Mouse (Mus musculus) thymus, postnatal 14 days (tissue): ENCODE data around the gene Naxd.
"Not testable (repeated sequence)": the region's sequence is repeated elsewhere in the genome, so short reads cannot be mapped to it uniquely, and the experiment has no call there.

Source experiments
- DNase-seq: peaks from one replicate; pipeline ENCODE4 v3.0.0; 2021

The Naxd gene

DNA sequence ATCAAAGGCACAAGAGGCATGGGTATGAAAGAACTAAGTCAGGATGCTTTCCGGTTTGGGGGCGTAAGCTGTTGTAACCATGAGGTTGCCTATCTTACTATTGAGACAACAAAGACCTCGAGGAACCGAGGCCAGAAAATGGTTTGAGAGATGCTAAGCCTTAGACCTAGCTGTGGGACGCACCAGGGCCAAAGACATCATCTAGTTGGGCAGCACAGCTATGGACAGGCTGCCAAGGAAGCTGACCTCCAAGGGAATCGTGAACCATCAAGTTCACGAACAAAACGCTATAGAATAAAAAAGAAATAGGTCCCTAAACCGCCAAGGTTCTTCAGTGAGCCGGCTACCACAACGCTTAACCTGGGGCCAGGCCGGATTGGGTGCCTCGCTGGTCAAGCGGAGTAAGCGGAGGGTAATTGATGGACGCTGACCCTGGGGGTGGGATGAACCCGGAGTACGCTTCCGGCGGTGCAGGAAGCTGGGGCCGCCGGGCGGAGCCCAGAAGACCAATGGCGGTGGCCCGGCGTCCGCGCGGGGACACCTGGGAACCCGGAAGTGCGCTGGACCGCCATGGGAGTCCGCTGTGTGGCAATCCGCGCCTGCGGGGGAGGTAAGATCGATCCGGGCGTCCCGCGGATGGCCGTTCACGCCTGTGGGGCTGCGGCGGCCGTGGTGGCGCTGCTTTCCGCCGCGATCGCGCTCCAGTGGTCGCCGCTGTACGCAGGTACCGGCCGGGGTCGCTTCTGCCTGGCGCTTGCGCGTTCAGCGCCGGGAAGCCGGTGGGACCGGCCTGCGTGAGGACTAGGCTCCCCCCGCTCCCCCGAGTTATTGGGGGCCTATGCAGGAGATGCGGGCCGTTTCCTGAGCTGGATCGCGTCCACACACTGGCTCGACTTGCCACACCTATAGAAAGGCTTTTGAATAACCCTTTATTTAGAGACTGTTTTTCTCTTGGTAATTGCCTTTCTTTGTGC lies at the start of gene Naxd:
Gene Naxd, plus strand, starts transcription at position 490 of the 974 bp plus-strand sequence.
- DNase-seq = peak; percentile 90

GRCm38 (mm10) chr8:11447910-11448570 lies 49.3 kb upstream of the Naxd start:
- no peak for DNase-seq

DNA sequence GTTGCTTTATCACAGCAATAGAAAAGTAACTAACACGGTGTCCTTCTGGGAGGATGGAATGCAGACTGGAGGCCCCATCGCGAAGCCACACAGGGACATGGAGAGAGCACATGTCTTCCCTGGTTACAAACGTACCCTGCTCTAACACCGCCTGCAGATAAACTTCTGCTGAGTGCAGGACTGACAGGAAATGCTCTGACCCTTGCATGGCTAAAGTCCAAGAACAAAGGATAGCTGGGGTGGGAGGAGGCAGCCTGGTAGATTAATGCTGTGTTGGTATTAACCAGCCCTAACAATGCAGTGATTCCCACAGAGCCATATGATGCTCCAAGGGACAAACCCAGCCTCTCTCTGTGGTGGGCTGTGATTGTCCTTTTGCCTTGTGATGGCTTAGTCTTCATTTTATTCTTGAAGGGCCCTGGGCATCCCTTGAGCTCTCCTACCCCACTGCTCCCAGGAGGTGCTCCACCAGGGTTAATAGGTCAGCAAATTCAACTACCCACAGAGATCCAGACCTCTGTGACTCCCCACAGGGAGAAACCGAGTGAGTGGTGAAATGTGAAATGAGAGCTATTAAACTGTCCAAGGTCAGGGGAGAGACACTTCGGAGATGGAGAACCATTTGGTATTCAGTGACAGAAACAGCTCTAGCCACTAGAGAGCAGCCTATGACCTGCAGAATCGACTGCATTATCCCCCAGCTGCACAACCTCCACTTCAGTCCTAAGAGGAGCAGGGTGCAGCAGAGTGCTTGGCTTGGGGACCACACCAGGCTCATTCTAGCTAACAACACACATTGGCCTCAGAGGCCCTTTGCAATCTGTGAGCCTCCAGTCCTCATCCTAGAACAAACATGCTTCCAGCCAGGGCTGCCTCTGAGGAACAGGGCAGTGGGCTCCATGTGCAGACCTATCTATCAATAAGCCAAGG lies 46.9 kb upstream of the Naxd start:
- peak; percentile 14 for DNase-seq

DNA sequence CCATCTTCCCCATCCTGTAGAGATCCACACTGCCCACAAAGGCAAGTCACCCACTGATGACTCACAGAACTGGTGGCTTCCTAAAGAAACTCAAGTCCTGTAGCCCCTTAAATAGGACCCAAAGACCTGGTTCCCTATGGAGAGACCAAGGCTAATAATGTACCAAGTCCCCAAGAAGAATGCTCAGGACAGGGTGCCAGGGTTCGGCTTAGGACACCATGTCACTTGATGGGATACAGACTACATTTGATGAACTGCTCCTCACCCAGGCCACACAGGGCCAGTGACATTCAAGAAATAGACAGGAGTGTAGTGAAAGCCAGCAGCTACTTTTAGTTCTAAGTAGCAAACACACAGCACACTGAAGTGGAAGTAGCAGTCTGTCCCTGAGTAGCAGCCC lies 45.2 kb upstream of the Naxd start:
- DNase-seq = no peak

DNA sequence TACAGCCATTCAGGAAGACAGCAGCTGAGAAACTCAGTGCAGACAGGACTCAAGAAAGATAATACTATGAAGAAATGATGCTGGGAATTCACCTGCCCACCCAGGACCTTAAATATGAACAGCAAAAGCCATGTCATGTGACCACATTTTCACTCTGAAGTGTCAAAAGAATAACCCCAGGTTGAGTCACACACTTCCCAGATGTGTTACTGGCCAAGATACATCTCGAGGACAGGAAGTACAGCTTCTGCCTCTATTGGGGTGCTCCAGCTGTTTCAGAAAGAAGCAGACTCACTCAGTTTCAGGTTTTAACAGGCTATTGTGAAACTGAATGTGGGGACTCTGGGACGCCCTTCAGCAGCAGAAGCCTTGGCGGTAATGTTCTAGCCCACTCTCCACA lies 44.7 kb upstream of the Naxd start:
- no peak for DNase-seq

DNA sequence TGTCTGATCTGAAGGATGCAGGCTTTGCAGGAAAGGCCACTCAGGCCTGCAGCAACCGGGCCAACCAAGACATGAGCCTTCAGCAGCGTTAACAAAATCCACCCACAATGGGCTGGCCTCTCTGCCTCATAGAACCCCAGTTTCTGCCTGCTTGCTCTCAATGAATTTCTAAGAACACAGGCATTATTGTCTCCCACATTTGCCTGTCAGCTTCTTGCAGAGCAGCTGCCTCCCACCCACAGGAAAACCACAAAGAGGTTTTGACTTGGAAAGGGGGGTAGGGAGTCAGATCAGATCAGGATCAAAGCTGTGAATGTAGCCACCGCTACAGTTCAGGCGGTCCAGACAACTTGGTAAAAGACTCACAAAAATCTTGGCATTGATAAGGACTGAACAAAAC lies 44.3 kb upstream of the Naxd start:
- peak; percentile 16 for DNase-seq

DNA sequence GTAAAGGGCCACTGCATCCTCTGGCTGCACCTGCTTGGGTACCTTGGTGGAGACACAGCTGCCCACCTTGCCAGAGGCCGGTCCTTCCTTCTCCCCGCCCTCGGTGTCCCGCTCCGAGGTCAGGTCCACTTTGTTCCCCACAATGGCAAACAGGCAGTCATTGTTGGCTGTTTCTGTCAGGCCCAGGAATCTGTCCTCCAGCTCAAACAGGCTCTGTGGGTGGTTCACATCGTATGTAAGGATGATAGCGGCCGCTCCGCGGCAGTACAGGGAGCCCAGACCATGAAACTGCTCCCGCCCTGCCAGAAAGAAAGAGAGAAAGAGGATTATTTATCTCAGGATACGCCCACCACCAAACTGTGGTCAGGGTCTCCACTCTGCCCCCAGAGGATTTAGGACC lies 43.1 kb upstream of the Naxd start:
- no peak for DNase-seq

DNA sequence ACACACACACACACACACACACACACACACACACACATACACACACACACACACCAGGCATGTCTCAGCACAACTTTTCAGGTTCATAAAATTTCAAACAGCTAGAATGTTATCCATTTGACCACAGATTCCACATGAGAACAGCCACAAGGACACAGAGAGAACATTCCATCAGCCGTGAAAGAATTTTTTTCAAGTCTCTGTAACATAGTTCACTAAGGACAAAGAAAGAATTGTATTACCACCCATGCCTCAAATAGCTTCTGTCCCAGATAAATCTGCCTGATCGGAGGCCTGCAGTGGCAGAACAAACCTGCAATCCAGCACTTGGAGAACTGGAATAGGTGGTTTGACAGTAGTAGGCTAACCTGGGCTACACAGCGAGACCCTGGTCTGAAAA lies 40.0 kb upstream of the Naxd start:
- no peak for DNase-seq

GRCm38 (mm10) chr8:11457981-11458836 lies 39.1 kb upstream of the Naxd start:
- DNase-seq = no peak

DNA sequence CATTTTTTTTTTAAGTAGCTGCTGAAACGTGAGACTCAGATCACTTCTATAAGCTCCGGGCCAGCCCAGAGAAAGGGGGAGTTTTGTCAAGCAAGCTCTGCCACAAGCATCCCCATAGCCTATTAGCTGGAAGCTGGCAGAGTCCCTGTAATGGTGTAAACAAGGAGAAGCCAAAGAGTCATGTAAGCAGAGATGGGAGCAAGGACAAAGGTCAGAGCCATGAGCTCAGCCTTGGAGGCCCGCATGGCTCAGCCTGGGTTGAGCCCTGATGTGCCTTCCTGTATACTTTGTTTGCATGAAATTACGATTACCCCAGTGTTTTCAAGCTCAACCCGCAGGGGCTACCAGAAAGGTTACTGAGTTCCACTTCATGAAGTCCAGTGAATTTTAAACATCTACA lies 38.3 kb upstream of the Naxd start:
- DNase-seq = no peak

DNA sequence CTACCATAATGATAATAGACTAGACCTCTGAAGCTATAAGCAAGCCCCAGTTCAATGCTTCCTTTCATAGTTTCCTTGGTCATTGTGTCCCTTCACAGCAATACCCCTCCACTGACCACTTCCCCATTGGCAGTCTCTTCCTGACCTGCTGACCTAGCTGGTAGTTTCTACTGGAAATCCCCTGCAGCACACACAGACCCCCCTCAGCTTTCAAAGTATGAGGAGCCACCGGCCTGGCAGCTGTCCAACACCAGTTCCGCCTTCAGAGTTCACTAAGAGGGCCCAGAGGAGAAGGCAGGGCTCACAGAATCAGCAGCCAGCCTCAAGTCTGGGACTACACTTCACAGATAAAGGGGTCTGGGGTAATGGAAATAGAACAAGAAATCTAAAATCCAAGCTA lies 36.4 kb upstream of the Naxd start:
- DNase-seq = no peak

- DNase-seq = no peak
Observed at GRCm38 (mm10) chr8:11461847-11462246, 35.5 kb upstream of the Naxd start.

- no peak for DNase-seq
Observed at GRCm38 (mm10) chr8:11462641-11463040, 34.7 kb upstream of the Naxd start.

GRCm38 (mm10) chr8:11463541-11463888 lies 33.8 kb upstream of the Naxd start:
- DNase-seq = no peak

DNA sequence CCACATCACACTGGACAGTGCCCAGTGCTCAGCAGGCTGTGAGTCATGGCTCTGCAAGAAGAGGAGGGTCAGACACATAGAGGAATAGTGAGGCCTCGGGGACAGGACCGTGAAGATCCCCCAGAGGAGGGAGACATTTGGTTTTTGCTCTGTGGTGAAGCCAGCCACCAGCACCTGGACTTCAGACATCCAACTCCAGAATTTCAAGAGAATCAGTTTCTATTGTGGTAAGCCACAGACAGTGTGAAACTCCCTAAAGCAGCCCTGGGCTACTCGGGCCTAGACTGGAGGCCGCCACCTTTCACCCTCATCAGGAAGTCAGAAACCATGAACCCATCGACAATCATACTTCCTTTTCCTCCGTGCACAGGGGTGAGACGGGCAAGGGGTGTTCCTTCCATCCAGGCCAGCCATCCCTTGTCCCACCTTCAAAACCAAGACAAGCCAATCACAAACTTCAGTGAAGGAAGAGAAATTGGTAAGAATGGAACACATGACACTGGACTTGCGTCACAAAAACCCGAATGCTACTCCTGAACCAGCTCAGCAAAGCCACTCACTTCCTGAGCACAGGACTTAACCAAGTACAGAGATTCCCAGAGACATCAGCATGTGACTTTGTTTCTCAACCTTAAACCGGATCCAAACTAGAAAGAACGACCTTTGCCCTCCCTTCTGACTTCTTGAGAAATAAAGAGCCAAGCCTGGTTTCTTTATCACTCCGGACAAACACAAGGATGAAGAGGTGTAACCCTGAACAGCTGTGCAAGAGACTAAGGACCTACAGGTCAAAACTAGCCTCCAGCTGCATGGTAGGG lies 33.2 kb upstream of the Naxd start:
- no peak for DNase-seq

DNA sequence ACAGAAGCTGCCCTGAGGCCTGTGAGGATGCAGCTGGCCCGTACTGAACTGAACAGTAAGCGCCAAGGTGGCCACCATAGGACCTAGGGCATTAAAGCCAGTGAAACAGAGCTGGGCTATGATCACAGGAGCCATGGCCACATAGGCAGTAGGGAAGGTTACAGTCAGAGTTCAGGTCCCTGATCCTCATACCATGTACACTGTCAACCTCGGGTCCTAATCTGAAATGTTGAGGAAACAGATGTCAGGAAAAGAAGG lies 32.7 kb upstream of the Naxd start:
- DNase-seq = no peak

GRCm38 (mm10) chr8:11465619-11466018 lies 31.7 kb upstream of the Naxd start:
- DNase-seq = no peak

GRCm38 (mm10) chr8:11466528-11466927 lies 30.8 kb upstream of the Naxd start:
- DNase-seq = not testable (repeated sequence)

GRCm38 (mm10) chr8:11469095-11469494 lies 28.2 kb upstream of the Naxd start:
- peak; percentile 51 for DNase-seq

DNA sequence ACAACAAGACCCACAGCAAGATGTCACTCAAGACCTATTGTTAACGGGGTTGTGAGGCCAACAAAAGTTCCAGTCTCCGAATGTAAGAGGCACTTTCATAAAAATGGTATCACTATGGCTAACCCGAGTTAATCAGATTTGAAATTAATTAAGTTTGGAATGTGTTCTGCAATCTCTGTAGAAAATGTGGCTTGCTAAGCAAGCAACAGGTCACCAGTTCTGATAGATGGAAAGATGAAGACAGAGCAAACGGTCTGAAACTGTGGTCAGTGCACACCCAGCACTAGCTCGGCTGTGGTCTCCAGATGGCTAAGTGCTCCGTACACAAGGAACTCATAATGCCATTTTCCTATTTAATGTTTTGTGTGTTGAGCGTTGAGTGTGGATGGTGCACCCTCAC lies 26.6 kb upstream of the Naxd start:
- no peak for DNase-seq

DNA sequence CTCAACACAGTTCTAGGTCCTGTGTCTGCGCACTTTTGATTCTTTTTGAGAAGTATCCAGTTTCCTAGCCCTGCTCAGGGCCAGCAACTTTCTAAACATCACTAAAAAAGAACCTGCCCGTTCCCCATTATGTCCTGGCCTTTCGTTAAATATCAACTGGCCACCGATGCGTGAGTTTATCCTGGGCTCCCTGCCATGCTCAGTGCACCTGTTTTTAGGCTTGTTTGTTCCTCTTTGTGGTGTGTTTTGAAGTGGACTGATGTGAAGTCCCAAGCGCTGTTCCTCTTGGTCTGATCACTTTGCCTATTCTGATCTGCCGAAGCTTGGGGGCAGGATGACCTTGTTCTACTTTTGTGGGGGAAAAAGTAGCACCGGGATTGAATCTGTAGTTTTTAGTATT lies 26.0 kb upstream of the Naxd start:
- DNase-seq = no peak

GRCm38 (mm10) chr8:11473072-11473471 lies 24.2 kb upstream of the Naxd start:
- DNase-seq = no peak
